8 mouse cellular contexts compared by ENCODE assay signal in the genomic region with DNA sequence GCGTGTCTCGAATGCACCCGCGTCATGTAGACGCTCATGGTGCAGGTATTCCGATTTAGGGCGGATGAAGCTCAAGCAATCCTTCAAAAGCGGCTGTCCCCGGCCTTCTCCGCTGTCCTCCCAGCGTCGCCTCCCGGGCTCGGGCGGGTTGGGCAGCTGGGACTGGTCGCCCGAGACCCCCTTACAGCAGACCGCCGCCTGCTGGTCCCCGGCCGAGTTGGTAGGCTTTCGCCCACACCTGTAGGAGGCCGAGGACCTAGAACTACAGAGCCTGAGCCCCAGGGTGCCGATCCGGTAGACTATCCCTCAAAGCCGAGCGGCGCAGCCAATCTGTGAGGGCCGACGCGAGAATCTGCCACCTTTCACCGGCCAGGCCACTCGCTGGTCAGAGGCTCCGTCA. TPM values are rescaled to one million over a fixed set of nuclear protein-coding genes. Genes with fewer than 3 reads are reported as not detected.
DNase-seq lines count a peak whose midpoint lies in the region; ATAC-seq and TF ChIP-seq lines count a peak whose summit lies in the region.

A gene (minus strand): TSS at position 335 of the 400 bp plus-strand sequence.

- H3K9ac ChIP-seq in lung, embryonic 14.5 days = peak within 1 kb of the TSS; percentile 54
- H3K9ac ChIP-seq in intestine, embryonic 14.5 days (ENCODE audit: low read length) = peak within 1 kb of the TSS; percentile 45
- peak within 1 kb of the TSS; percentile 96 for H3K9ac ChIP-seq in liver, embryonic 13.5 days
- H3K9ac ChIP-seq in neural tube, embryonic 15.5 days (replicated peaks) = peak within 1 kb of the TSS; percentile 56

- H3K27ac ChIP-seq in lung, embryonic 14.5 days (ENCODE audit: low read depth) = no peak within 1 kb of the TSS; the same call in 1 of the 2 replicates
- H3K27ac ChIP-seq in intestine, embryonic 14.5 days (ENCODE audit: low read depth) = no peak within 1 kb of the TSS
- peak within 1 kb of the TSS; percentile 96 for H3K27ac ChIP-seq in liver, embryonic 13.5 days
- no peak within 1 kb of the TSS for H3K27ac ChIP-seq in neural tube, embryonic 15.5 days (replicated peaks)

- under 1% methylated on average over 34 of the region's 34 CpGs for WGBS in lung, embryonic 14.5 days
- 2% methylated on average over 34 of the region's 34 CpGs for WGBS in intestine, embryonic 14.5 days
- 3% methylated on average over 34 of the region's 34 CpGs for WGBS in liver, embryonic 13.5 days (ENCODE audit: insufficient replicate concordance)
- WGBS in neural tube, embryonic 15.5 days = 0% methylated on average over 34 of the region's 34 CpGs

- H3K36me3 ChIP-seq in lung, embryonic 14.5 days (ENCODE audit: insufficient read depth) = peaks cover 15% of the 10 kb centered on the region
- H3K36me3 ChIP-seq in intestine, embryonic 14.5 days (ENCODE audit: control insufficient read depth, insufficient read depth, low read length) = peaks cover 13% of the 10 kb centered on the region
- H3K36me3 ChIP-seq in liver, embryonic 13.5 days = peaks cover 28% of the 10 kb centered on the region
- H3K36me3 ChIP-seq in neural tube, embryonic 15.5 days = peaks cover 7% of the 10 kb centered on the region

- peak within 1 kb of the TSS; percentile 53 for H3K4me3 ChIP-seq in lung, embryonic 14.5 days (ENCODE audit: low read depth, low read length)
- H3K4me3 ChIP-seq in intestine, embryonic 14.5 days (ENCODE audit: low read depth, low read length) = peak within 1 kb of the TSS; percentile 59
- peak within 1 kb of the TSS; percentile 91 for H3K4me3 ChIP-seq in liver, embryonic 13.5 days (replicated peaks)
- H3K4me3 ChIP-seq in neural tube, embryonic 15.5 days (replicated peaks) = peak within 1 kb of the TSS; percentile 55

- peak within 1 kb of the TSS; percentile 99 for H3K4me2 ChIP-seq in lung, embryonic 14.5 days
- peak within 1 kb of the TSS; percentile 99 for H3K4me2 ChIP-seq in intestine, embryonic 14.5 days (ENCODE audit: low read length)
- peak within 1 kb of the TSS; percentile 99 for H3K4me2 ChIP-seq in liver, embryonic 13.5 days
- H3K4me2 ChIP-seq in neural tube, embryonic 15.5 days = peak within 1 kb of the TSS; percentile 97

- ATAC-seq in lung, embryonic 14.5 days (ENCODE audit: insufficient read depth) = peak; percentile 50
- ATAC-seq in intestine, embryonic 14.5 days (replicated peaks; ENCODE audit: low FRiP score, low TSS enrichment, low read depth) = peak; percentile 29
- peak; percentile 17 for ATAC-seq in liver, embryonic 13.5 days (ENCODE audit: low read depth)
- ATAC-seq in neural tube, embryonic 15.5 days (ENCODE audit: low FRiP score) = peak; percentile 71

- H3K9me3 ChIP-seq in lung, embryonic 14.5 days (ENCODE audit: low read depth, low read length) = no peaks in the 10 kb centered on the region
- H3K9me3 ChIP-seq in intestine, embryonic 14.5 days (ENCODE audit: control insufficient read depth, low read length) = no peaks in the 10 kb centered on the region
- H3K9me3 ChIP-seq in liver, embryonic 13.5 days (replicated peaks) = no peaks in the 10 kb centered on the region
- H3K9me3 ChIP-seq in neural tube, embryonic 15.5 days (replicated peaks) = no peaks in the 10 kb centered on the region

- H3K27me3 ChIP-seq in lung, embryonic 14.5 days (ENCODE audit: insufficient read depth, low read length) = peaks cover 41% of the 10 kb centered on the region
- H3K27me3 ChIP-seq in intestine, embryonic 14.5 days (replicated peaks; ENCODE audit: control insufficient read depth, insufficient read depth, low read length) = peaks cover 41% of the 10 kb centered on the region
- H3K27me3 ChIP-seq in liver, embryonic 13.5 days = peaks cover 27% of the 10 kb centered on the region
- peaks cover 79% of the 10 kb centered on the region for H3K27me3 ChIP-seq in neural tube, embryonic 15.5 days (replicated peaks)

- H3K4me1 ChIP-seq in lung, embryonic 14.5 days (ENCODE audit: insufficient read depth) = no peaks in the 10 kb centered on the region; the same call in 1 of the 2 replicates
- peaks cover 5% of the 10 kb centered on the region for H3K4me1 ChIP-seq in intestine, embryonic 14.5 days (replicated peaks; ENCODE audit: control insufficient read depth, insufficient read depth, low read length)
- peaks cover 51% of the 10 kb centered on the region for H3K4me1 ChIP-seq in liver, embryonic 13.5 days (replicated peaks)
- peaks cover 20% of the 10 kb centered on the region for H3K4me1 ChIP-seq in neural tube, embryonic 15.5 days

- TF ChIP-seq CTCF in lung, embryonic 14.5 days (IDR thresholded peaks at IDR 0.05; ENCODE audit: low read depth) = peak; percentile 45

- intact Hi-C loops in gastrocnemius, postnatal 14 days (cut with DNase I; ENCODE audit: low total_unique reads) = no loop called here

- DNase-seq in lung, embryonic 14.5 days = peak; percentile 27
- no peak for DNase-seq in lung, postnatal 10 days
- peak; percentile 53 for DNase-seq in brain, adult 2 months (ENCODE audit: low read depth, low spot score)
- no peak for DNase-seq in gastrocnemius, postnatal 14 days
- no peak for DNase-seq in intestine, embryonic 14.5 days (ENCODE audit: low spot score)
- DNase-seq in liver, embryonic 13.5 days = no peak
- no peak for DNase-seq in urinary bladder, postnatal 4 days (ENCODE audit: low spot score in 2 of 2)

RNA-seq across cellular contexts. Expression of the gene that starts here (rescaled TPM):
- polyA plus RNA-seq in lung, embryonic 14.5 days (2014; fragmentation: Nextera tagmentation; extraction: Ambion mirVana) = 21.3 and 25.3 TPM in 2 replicates
- 100 to 1,000 TPM; 475 to 599 TPM for total RNA-seq in gastrocnemius, postnatal 14 days (2021)
- 68.7 and 86.5 TPM in 2 replicates for polyA plus RNA-seq in intestine, embryonic 14.5 days (2014; fragmentation: Nextera tagmentation; extraction: Ambion mirVana)
- 456 and 508 TPM in 2 replicates for polyA plus RNA-seq in liver, embryonic 13.5 days (2015; fragmentation: Nextera tagmentation; extraction: Ambion mirVana)
- 44.6 and 81.9 TPM in 2 replicates for polyA plus RNA-seq in neural tube, embryonic 15.5 days (2015; fragmentation: Nextera tagmentation; extraction: Ambion mirVana)

Comparison
In these comparisons a context has a peak if more than half of its experiments do, and no peak if none do; other contexts are left out.
1. DNase-seq: peak in lung, embryonic 14.5 days (single experiment) and brain, adult 2 months (single experiment); none in lung, postnatal 10 days (single experiment), gastrocnemius, postnatal 14 days (single experiment), intestine, embryonic 14.5 days (single experiment), liver, embryonic 13.5 days (single experiment) and urinary bladder, postnatal 4 days (0 of 2).
2. ATAC-seq: peak in every context shown above with its lines; median percentile 71 in neural tube, embryonic 15.5 days; 50 in lung, embryonic 14.5 days; 29 in intestine, embryonic 14.5 days; 17 in liver, embryonic 13.5 days.
3. H3K9ac ChIP-seq: peak in every context shown above with its lines; median percentile 96 in liver, embryonic 13.5 days; 56 in neural tube, embryonic 15.5 days; 54 in lung, embryonic 14.5 days; 45 in intestine, embryonic 14.5 days.
4. Peak in every context shown above with its lines, with median percentiles within 50 percentile points of each other: H3K4me2 ChIP-seq and H3K4me3 ChIP-seq.